Mouse (Mus musculus): ENCODE results near the gene Pcdh15.

DNA sequence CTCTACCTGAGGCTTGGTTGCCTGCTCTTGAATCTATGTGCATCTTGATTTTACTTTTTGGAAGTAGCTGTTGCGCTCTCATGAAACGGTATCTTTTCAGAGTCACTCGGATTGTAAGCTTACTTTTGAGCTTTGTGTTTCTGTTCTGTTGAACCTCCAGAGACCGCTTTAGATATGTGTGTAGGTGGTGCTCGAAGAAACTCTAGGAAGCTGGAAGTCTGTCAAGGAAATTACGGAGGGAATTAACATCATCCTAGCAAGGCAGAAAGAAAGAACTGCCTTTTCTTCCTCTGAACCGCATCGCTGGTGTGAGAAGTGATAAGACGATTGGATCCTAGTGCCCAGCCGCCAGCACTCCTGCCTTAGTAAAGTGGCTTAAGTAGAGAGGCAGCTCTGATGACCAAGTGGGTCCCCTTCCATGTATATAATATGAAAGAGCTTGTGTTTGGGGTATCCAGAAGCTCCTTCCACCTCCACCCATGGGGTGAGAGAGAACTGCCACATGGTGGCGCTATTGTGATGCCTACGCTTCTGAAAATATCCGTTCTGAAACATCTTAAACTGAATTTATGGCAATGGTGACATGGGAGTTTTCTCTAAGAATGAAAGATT, 4.3 kb downstream of the Pcdh15 start:
- TF ChIP-seq POLR2A (IDR thresholded peaks at IDR 0.05; ENCODE audit: borderline replicate concordance, insufficient read depth, low read length) (no peak), CTCF (IDR thresholded peaks at IDR 0.05; ENCODE audit: borderline replicate concordance, insufficient read depth, low read depth, low read length) (0 out of 2 replicates have a peak, but pooled peaks have one; percentile 8)

Measured in cerebellum, adult 2 months (tissue).